Mouse (Mus musculus): Measurements from ENCODE around the gene Tsc1. TPM values are rescaled to one million over a fixed set of nuclear protein-coding genes. Genes with fewer than 3 reads are reported as not detected.

Tsc1 gene
- polyA plus RNA-seq, 1 experiment: 0.56 TPM

- H3K36me3 ChIP-seq (ENCODE audit: control insufficient read depth): peaks cover 40% of the 10 kb centered on the region
- H3K27me3 ChIP-seq (ENCODE audit: control insufficient read depth): no peaks in the 10 kb centered on the region
- peak; percentile 95 for TF ChIP-seq TAL1 (IDR thresholded peaks at IDR 0.05; ENCODE audit: low read length)
- TF ChIP-seq GATA1 (IDR thresholded peaks at IDR 0.05; ENCODE audit: low read length): peak; percentile 97
- peaks cover 88% of the 10 kb centered on the region for H3K4me1 ChIP-seq (ENCODE audit: control insufficient read depth)
- peaks cover 7% of the 10 kb centered on the region for H3K9me3 ChIP-seq (ENCODE audit: control insufficient read depth, low read length)
- peak overlapping the region; percentile 50 for H3K4me3 ChIP-seq (replicated peaks)
Observed at GRCm38 (mm10) chr2:28601720-28602590, 39.1 kb upstream of the Tsc1 start.

- no peaks in the 10 kb centered on the region for H3K27me3 ChIP-seq (ENCODE audit: control insufficient read depth)
- H3K9me3 ChIP-seq (ENCODE audit: control insufficient read depth, low read length): peaks cover 6% of the 10 kb centered on the region; the same call in 1 of the 2 replicates
- no peak overlapping the region for H3K4me3 ChIP-seq (replicated peaks)
- H3K4me1 ChIP-seq (ENCODE audit: control insufficient read depth): peaks cover 88% of the 10 kb centered on the region
- H3K36me3 ChIP-seq (ENCODE audit: control insufficient read depth): peaks cover 51% of the 10 kb centered on the region
- TF ChIP-seq GATA1 (IDR thresholded peaks at IDR 0.05; ENCODE audit: low read length) (no peak), TAL1 (IDR thresholded peaks at IDR 0.05; ENCODE audit: low read length) (no peak)
Observed at GRCm38 (mm10) chr2:28603542-28603941, 37.5 kb upstream of the Tsc1 start.

GRCm38 (mm10) chr2:28605789-28606541, 35.1 kb upstream of the Tsc1 start:
- Histone ChIP-seq H3K36me3 (ENCODE audit: control insufficient read depth) (peaks cover 67% of the 10 kb centered on the region), H3K27me3 (ENCODE audit: control insufficient read depth) (no peaks in the 10 kb centered on the region; the same call in 1 of the 2 replicates), H3K9me3 (ENCODE audit: control insufficient read depth, low read length) (peaks cover 6% of the 10 kb centered on the region; the same call in 1 of the 2 replicates), H3K4me1 (ENCODE audit: control insufficient read depth) (peaks cover 88% of the 10 kb centered on the region), H3K4me3 (replicated peaks) (no peak overlapping the region)
- TF ChIP-seq TAL1 (IDR thresholded peaks at IDR 0.05; ENCODE audit: low read length) (no peak), GATA1 (IDR thresholded peaks at IDR 0.05; ENCODE audit: low read length) (no peak)

- Histone ChIP-seq H3K4me3 (replicated peaks) (no peak overlapping the region), H3K4me1 (ENCODE audit: control insufficient read depth) (peaks cover 88% of the 10 kb centered on the region), H3K27me3 (ENCODE audit: control insufficient read depth) (no peaks in the 10 kb centered on the region; the same call in 1 of the 2 replicates), H3K36me3 (ENCODE audit: control insufficient read depth) (peaks cover 73% of the 10 kb centered on the region), H3K9me3 (ENCODE audit: control insufficient read depth, low read length) (peaks cover 6% of the 10 kb centered on the region; the same call in 1 of the 2 replicates)
- no peak for TF ChIP-seq TAL1 (IDR thresholded peaks at IDR 0.05; ENCODE audit: low read length)
- no peak for TF ChIP-seq GATA1 (IDR thresholded peaks at IDR 0.05; ENCODE audit: low read length)
Observed at GRCm38 (mm10) chr2:28606601-28607340, 34.3 kb upstream of the Tsc1 start.

GRCm38 (mm10) chr2:28607341-28608165, 33.5 kb upstream of the Tsc1 start:
- Histone ChIP-seq H3K4me3 (replicated peaks) (peak overlapping the region; percentile 19), H3K4me1 (ENCODE audit: control insufficient read depth) (peaks cover 88% of the 10 kb centered on the region)

GRCm38 (mm10) chr2:28609851-28610250, 31.2 kb upstream of the Tsc1 start:
- Histone ChIP-seq H3K36me3 (ENCODE audit: control insufficient read depth) (peaks cover 93% of the 10 kb centered on the region), H3K4me3 (replicated peaks) (no peak overlapping the region), H3K4me1 (ENCODE audit: control insufficient read depth) (peaks cover 92% of the 10 kb centered on the region), H3K9me3 (ENCODE audit: control insufficient read depth, low read length) (peaks cover 5% of the 10 kb centered on the region), H3K27me3 (ENCODE audit: control insufficient read depth) (peaks cover 2% of the 10 kb centered on the region; the same call in 1 of the 2 replicates)
- TF ChIP-seq TAL1 (IDR thresholded peaks at IDR 0.05; ENCODE audit: low read length): no peak
- no peak for TF ChIP-seq GATA1 (IDR thresholded peaks at IDR 0.05; ENCODE audit: low read length)

More at GRCm38 (mm10) chr2:28607341-28608165, 33.5 kb upstream of the Tsc1 start:
- Histone ChIP-seq H3K36me3 (ENCODE audit: control insufficient read depth) (peaks cover 78% of the 10 kb centered on the region), H3K27me3 (ENCODE audit: control insufficient read depth) (no peaks in the 10 kb centered on the region; the same call in 1 of the 2 replicates), H3K9me3 (ENCODE audit: control insufficient read depth, low read length) (peaks cover 6% of the 10 kb centered on the region)
- no peak for TF ChIP-seq GATA1 (IDR thresholded peaks at IDR 0.05; ENCODE audit: low read length)
- TF ChIP-seq TAL1 (IDR thresholded peaks at IDR 0.05; ENCODE audit: low read length): no peak

GRCm38 (mm10) chr2:28610716-28611406, 30.2 kb upstream of the Tsc1 start:
- Histone ChIP-seq H3K36me3 (ENCODE audit: control insufficient read depth) (peaks cover 99% of the 10 kb centered on the region), H3K9me3 (ENCODE audit: control insufficient read depth, low read length) (peaks cover 3% of the 10 kb centered on the region; the same call in 1 of the 2 replicates), H3K4me1 (ENCODE audit: control insufficient read depth) (peaks cover 99% of the 10 kb centered on the region), H3K27me3 (ENCODE audit: control insufficient read depth) (peaks cover 2% of the 10 kb centered on the region; the same call in 1 of the 2 replicates), H3K4me3 (replicated peaks) (no peak overlapping the region)
- TF ChIP-seq TAL1 (IDR thresholded peaks at IDR 0.05; ENCODE audit: low read length) (no peak), GATA1 (IDR thresholded peaks at IDR 0.05; ENCODE audit: low read length) (no peak)
